Mouse (Mus musculus): Measurements from ENCODE around the gene Wfdc12. TPM values are rescaled to one million over a fixed set of nuclear protein-coding genes. Genes with fewer than 3 reads are reported as not detected.
A peak's percentile ranks its signal among the peaks of the same experiment; 100 is the strongest.
"Not testable (repeated sequence)": the region's sequence is repeated elsewhere in the genome, so short reads cannot be mapped to it uniquely, and the experiment has no call there.

Gene Wfdc12
- not detected in 2 replicates for polyA plus RNA-seq (2012; rRNA removed)

- no peak for DNase-seq (ENCODE audit: extremely low spot score in 1 of 2, low spot score in 1 of 2)
These were observed at the start of gene Wfdc12 for GRCm38 (mm10) chr2:164190576-164190975. TSS of gene Wfdc12 (minus strand) at chr2:164190608.

GRCm38 (mm10) chr2:164238366-164238765 is 48.0 kb upstream of the Wfdc12 start, which contains the start of gene Svs2:
TSS of gene Svs2 (minus strand) at chr2:164238466.
- no peak for DNase-seq (ENCODE audit: extremely low spot score in 1 of 2, low spot score in 1 of 2)

GRCm38 (mm10) chr2:164232671-164233070 is 42.3 kb upstream of the Wfdc12 start:
- no peak for DNase-seq (ENCODE audit: extremely low spot score in 1 of 2, low spot score in 1 of 2)

- no peak for DNase-seq (ENCODE audit: extremely low spot score in 1 of 2, low spot score in 1 of 2)
These were observed 38.1 kb upstream of the Wfdc12 start for GRCm38 (mm10) chr2:164228361-164229070.

- DNase-seq (ENCODE audit: extremely low spot score in 1 of 2, low spot score in 1 of 2): no peak
These were observed 31.1 kb upstream of the Wfdc12 start, which contains the start of gene Wfdc15b for GRCm38 (mm10) chr2:164221522-164221921. TSS of gene Wfdc15b (minus strand) at chr2:164221660.

- no peak for DNase-seq (ENCODE audit: extremely low spot score in 1 of 2, low spot score in 1 of 2)
These were observed 28.9 kb upstream of the Wfdc12 start for GRCm38 (mm10) chr2:164219295-164219694.

GRCm38 (mm10) chr2:164212711-164213110 is 22.3 kb upstream of the Wfdc12 start:
- peak; percentile 4 to 45 for DNase-seq (ENCODE audit: extremely low spot score in 1 of 2, low spot score in 1 of 2)

- no peak for DNase-seq (ENCODE audit: extremely low spot score in 1 of 2, low spot score in 1 of 2)
These were observed 20.5 kb upstream of the Wfdc12 start for GRCm38 (mm10) chr2:164210892-164211291.

GRCm38 (mm10) chr2:164206676-164207075 is 16.3 kb upstream of the Wfdc12 start:
- peak in 1 of 2 experiments; percentile 26 for DNase-seq (ENCODE audit: extremely low spot score in 1 of 2, low spot score in 1 of 2)

GRCm38 (mm10) chr2:164206011-164206410 is 15.6 kb upstream of the Wfdc12 start:
- DNase-seq (ENCODE audit: extremely low spot score in 1 of 2, low spot score in 1 of 2): not testable (repeated sequence)

GRCm38 (mm10) chr2:164199626-164200327 is 9.4 kb upstream of the Wfdc12 start, which contains the start of gene Wfdc15a:
TSS of gene Wfdc15a (minus strand) at chr2:164200130.
- DNase-seq (ENCODE audit: extremely low spot score in 1 of 2, low spot score in 1 of 2): no peak

GRCm38 (mm10) chr2:164196700-164196990 is 6.2 kb upstream of the Wfdc12 start:
- DNase-seq (ENCODE audit: extremely low spot score in 1 of 2, low spot score in 1 of 2): no peak

- no peak for DNase-seq (ENCODE audit: extremely low spot score in 1 of 2, low spot score in 1 of 2)
These were observed 5.7 kb upstream of the Wfdc12 start for GRCm38 (mm10) chr2:164195971-164196699.

GRCm38 (mm10) chr2:164194959-164195630 is 4.7 kb upstream of the Wfdc12 start:
- no peak for DNase-seq (ENCODE audit: extremely low spot score in 1 of 2, low spot score in 1 of 2)

- DNase-seq (ENCODE audit: extremely low spot score in 1 of 2, low spot score in 1 of 2): no peak
These were observed 1.9 kb upstream of the Wfdc12 start for GRCm38 (mm10) chr2:164192279-164192678.

GRCm38 (mm10) chr2:164188722-164189121 is 1.7 kb downstream of the Wfdc12 start:
- DNase-seq (ENCODE audit: extremely low spot score in 1 of 2, low spot score in 1 of 2): no peak

- DNase-seq (ENCODE audit: extremely low spot score in 1 of 2, low spot score in 1 of 2): no peak
These were observed 6.2 kb downstream of the Wfdc12 start for GRCm38 (mm10) chr2:164184145-164184719.

GRCm38 (mm10) chr2:164183340-164183739 is 7.1 kb downstream of the Wfdc12 start:
- DNase-seq (ENCODE audit: extremely low spot score in 1 of 2, low spot score in 1 of 2): no peak

GRCm38 (mm10) chr2:164182692-164183255 is 7.6 kb downstream of the Wfdc12 start, which contains the start of gene Wfdc5:
TSS of gene Wfdc5 (minus strand) at chr2:164182742.
- DNase-seq (ENCODE audit: extremely low spot score in 1 of 2, low spot score in 1 of 2): no peak

GRCm38 (mm10) chr2:164180770-164181169 is 9.6 kb downstream of the Wfdc12 start:
- no peak for DNase-seq (ENCODE audit: extremely low spot score in 1 of 2, low spot score in 1 of 2)

All from frontal cortex, adult 2 months (tissue).